Mouse (Mus musculus) C2C12 (cell line): Measurements from ENCODE around the gene Gfod2.

Source experiments
- CTCF ChIP-seq: IDR thresholded peaks from one replicate; pipeline ENCODE4 v1.5.1; 2011; ENCODE audit not compliant: control insufficient read depth, insufficient read depth, insufficient read length
- USF1 ChIP-seq: IDR thresholded peaks from one replicate; pipeline ENCODE4 v1.6.1; 2011; ENCODE audit warnings: low read depth, mild to moderate bottlenecking, control low read depth, moderate library complexity

- no peak for TF ChIP-seq CTCF
- no peak for TF ChIP-seq USF1
Measured at GRCm38 (mm10) chr8:105700566-105700965, 57.9 kb downstream of the Gfod2 start.
